Mouse (Mus musculus) central nervous system, embryonic 18 days (tissue): Measurements from ENCODE around the gene Olfr3. TPM values are rescaled to one million over a fixed set of nuclear protein-coding genes. Genes with fewer than 3 reads are reported as not detected.

Source experiments
- polyA plus RNA-seq: library from polyadenylated mRNA; depleted of rRNA; stranded (reverse); fragments of >200 nt; gene quantifications from 2 replicates; pipeline ENCODE4 v1.2.3, GENCODE M21; 2012; rRNA removed

The Olfr3 gene
- not detected in 2 replicates for polyA plus RNA-seq

GRCm38 (mm10) chr2:36816932-36817331 is at the start of gene Olfr3:
Gene Olfr3 (minus strand): TSS chr2:36817032.

GRCm38 (mm10) chr2:36862560-36862959 is 45.7 kb upstream of the Olfr3 start, which contains the start of gene Olfr351:
Gene Olfr351 (minus strand): TSS chr2:36862660.

GRCm38 (mm10) chr2:36846010-36846409 is 29.2 kb upstream of the Olfr3 start, which contains the start of gene Olfr350:
Gene Olfr350 (plus strand): TSS chr2:36846310.

GRCm38 (mm10) chr2:36790238-36790637 is 26.6 kb downstream of the Olfr3 start, which contains the start of gene Olfr50:
Gene Olfr50 (plus strand): TSS chr2:36790538.

GRCm38 (mm10) chr2:36783976-36784375 is 32.9 kb downstream of the Olfr3 start, which contains the start of gene Olfr348:
Gene Olfr348 (plus strand): TSS chr2:36784276.

Other genes starting within 250 kb of the Olfr3 start
- not detected in 2 replicates for gene Olfr345, start 177.0 kb downstream of the Olfr3 start, polyA plus RNA-seq
- gene Olfr346, start 131.2 kb downstream of the Olfr3 start, polyA plus RNA-seq: not detected in 2 replicates
- not detected in 2 replicates for gene Olfr347, start 85.1 kb downstream of the Olfr3 start, polyA plus RNA-seq
- gene Olfr348, start 32.8 kb downstream of the Olfr3 start, polyA plus RNA-seq: not detected in 2 replicates
- not detected in 2 replicates for gene Olfr50, start 26.5 kb downstream of the Olfr3 start, polyA plus RNA-seq
- not detected in 2 replicates for gene Olfr350, start 29.3 kb upstream of the Olfr3 start, polyA plus RNA-seq
- gene Olfr351, start 45.6 kb upstream of the Olfr3 start, polyA plus RNA-seq: not detected in 2 replicates
- not detected in 2 replicates for gene Olfr352, start 51.4 kb upstream of the Olfr3 start, polyA plus RNA-seq
- gene Olfr353, start 75.9 kb upstream of the Olfr3 start, polyA plus RNA-seq: not detected in 2 replicates
- gene Olfr354, start 88.6 kb upstream of the Olfr3 start, polyA plus RNA-seq: not detected in 2 replicates
- not detected in 2 replicates for gene Olfr355, start 111.9 kb upstream of the Olfr3 start, polyA plus RNA-seq
- gene Olfr356, start 120.1 kb upstream of the Olfr3 start, polyA plus RNA-seq: not detected in 2 replicates
- not detected in 2 replicates for gene Olfr357, start 176.8 kb upstream of the Olfr3 start, polyA plus RNA-seq
- not detected in 2 replicates for gene Olfr358, start 192.3 kb upstream of the Olfr3 start, polyA plus RNA-seq
- not detected in 2 replicates for gene Olfr360, start 248.7 kb upstream of the Olfr3 start, polyA plus RNA-seq